Mouse (Mus musculus) hindbrain, embryonic 13.5 days (tissue): ENCODE data around the gene Psmd10. TPM values are rescaled to one million over a fixed set of nuclear protein-coding genes. Genes with fewer than 3 reads are reported as not detected.

Source experiments
- ATAC-seq: fragments of 200-750 bp; cut with Nextera tagmentation; 2 replicates; pipeline ENCODE4 v1.8.0; 2017; ENCODE audit warnings: moderate TSS enrichment; ENCODE audit not compliant: low FRiP score
- H3K27ac ChIP-seq: fragments of 300-500 bp; sonication (generic); 2 replicates; pipeline ENCODE4 v1.5.1; 2015; ENCODE audit warnings: inconsistent platforms, mild to moderate bottlenecking, moderate library complexity
- H3K27me3 ChIP-seq: fragments of 300-500 bp; sonication (generic); 2 replicates; pipeline ENCODE4 v1.6.1; 2015; ENCODE audit warnings: mild to moderate bottlenecking, inconsistent platforms
- H3K36me3 ChIP-seq: fragments of 300-500 bp; sonication (generic); 2 replicates; pipeline ENCODE4 v1.6.1; 2015; ENCODE audit warnings: mild to moderate bottlenecking, inconsistent platforms
- H3K4me1 ChIP-seq: fragments of 300-500 bp; sonication (generic); replicated peaks from 2 replicates; pipeline ENCODE4 v1.6.1; 2015; ENCODE audit warnings: inconsistent platforms
- H3K4me2 ChIP-seq: fragments of 300-500 bp; sonication (generic); 2 replicates; pipeline ENCODE4 v1.6.1; 2015; ENCODE audit warnings: inconsistent platforms, mild to moderate bottlenecking, moderate library complexity
- H3K4me3 ChIP-seq: fragments of 300-500 bp; sonication (generic); 2 replicates; pipeline ENCODE4 v1.5.1; 2015; ENCODE audit warnings: mild to moderate bottlenecking, inconsistent platforms
- H3K9ac ChIP-seq: fragments of 300-500 bp; sonication (generic); 2 replicates; pipeline ENCODE4 v1.6.1; 2015; ENCODE audit warnings: mild to moderate bottlenecking, inconsistent platforms
- H3K9me3 ChIP-seq: fragments of 300-500 bp; sonication (generic); 2 replicates; pipeline ENCODE4 v1.6.1; 2016; ENCODE audit warnings: inconsistent platforms
- WGBS: fragments of 180-500 bp; shearing (Covaris S2); methylation state at CpG from one replicate; pipeline ENCODE4 v1.1.7; 2015; 5-methylcytosine and 5-hydroxymethylcytosine counted together
- polyA plus RNA-seq: library from polyadenylated mRNA; unstranded; fragments of >200 nt; fragmentation: Nextera tagmentation; extraction: Ambion mirVana; gene quantifications from 2 replicates; pipeline ENCODE4 v1.2.1, GENCODE M21; 2015

Gene Psmd10
- polyA plus RNA-seq, 1 experiment from 2014 or later: 49.5 TPM

DNA sequence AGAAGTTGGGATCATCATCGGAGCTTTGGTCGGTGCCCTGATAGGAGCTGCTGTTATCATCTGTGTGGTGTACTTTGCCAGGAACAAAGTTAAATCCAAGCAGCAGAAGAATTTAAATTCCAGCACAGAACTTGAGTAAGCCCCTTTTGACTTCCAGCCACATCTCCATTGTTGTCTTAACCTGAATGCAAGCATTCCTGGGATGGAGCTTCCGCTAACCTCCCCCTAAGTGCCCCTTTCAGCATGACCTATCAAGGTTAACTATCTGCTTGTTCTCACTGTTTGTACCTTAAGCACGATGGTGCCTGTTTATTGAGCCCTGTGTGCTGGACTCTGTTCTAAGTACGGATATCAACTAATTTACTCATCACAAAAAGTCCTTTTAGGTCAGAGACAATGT, 20.3 kb downstream of the Psmd10 start:
- H3K4me2 ChIP-seq: no peak overlapping the region
- peaks cover 55% of the 10 kb centered on the region for H3K27me3 ChIP-seq
- H3K9ac ChIP-seq: no peak overlapping the region
- no peaks in the 10 kb centered on the region for H3K9me3 ChIP-seq
- H3K4me1 ChIP-seq: no peaks in the 10 kb centered on the region
- WGBS: 87% methylated on average over 5 of the region's 5 CpGs
- no peaks in the 10 kb centered on the region for H3K36me3 ChIP-seq
- H3K27ac ChIP-seq: no peak overlapping the region
- no peak for ATAC-seq
- no peak overlapping the region for H3K4me3 ChIP-seq

DNA sequence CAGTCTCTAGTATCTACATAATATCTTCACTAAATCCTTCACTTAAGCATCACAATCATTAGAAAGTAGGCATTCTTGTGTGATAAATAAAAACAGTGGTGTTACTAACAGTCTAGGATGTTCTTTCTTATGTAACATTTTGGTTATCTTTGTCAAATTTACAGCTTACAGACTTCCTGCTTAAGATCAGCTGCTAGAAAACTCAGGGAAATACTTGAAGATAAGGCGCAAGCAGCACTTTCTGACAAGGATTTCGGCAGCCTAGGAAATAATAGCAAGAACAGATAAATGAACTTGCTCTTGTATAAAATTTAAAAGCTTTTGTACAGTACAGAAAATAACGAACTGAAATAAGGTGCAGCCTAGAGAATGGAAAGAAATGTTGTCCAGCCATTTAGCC, 23.3 kb downstream of the Psmd10 start:
- Histone ChIP-seq H3K4me2 (no peak overlapping the region), H3K36me3 (no peaks in the 10 kb centered on the region), H3K4me3 (no peak overlapping the region), H3K4me1 (no peaks in the 10 kb centered on the region), H3K9ac (no peak overlapping the region), H3K27me3 (peaks cover 59% of the 10 kb centered on the region), H3K9me3 (no peaks in the 10 kb centered on the region), H3K27ac (no peak overlapping the region)
- WGBS: 82% methylated on average over 3 of the region's 3 CpGs
- no peak for ATAC-seq

- no peaks in the 10 kb centered on the region for H3K9me3 ChIP-seq
- H3K4me3 ChIP-seq: no peak overlapping the region
- H3K4me1 ChIP-seq: no peaks in the 10 kb centered on the region
- no peak overlapping the region for H3K4me2 ChIP-seq
- H3K27me3 ChIP-seq: peaks cover 62% of the 10 kb centered on the region
- H3K27ac ChIP-seq: no peak overlapping the region
- no peaks in the 10 kb centered on the region for H3K36me3 ChIP-seq
- no peak overlapping the region for H3K9ac ChIP-seq
- 66% methylated on average over 3 of the region's 3 CpGs for WGBS
- ATAC-seq: no peak; the same call in 1 of the 2 replicates
Measured at GRCm38 (mm10) chrX:140932066-140932465, 24.5 kb downstream of the Psmd10 start.

DNA sequence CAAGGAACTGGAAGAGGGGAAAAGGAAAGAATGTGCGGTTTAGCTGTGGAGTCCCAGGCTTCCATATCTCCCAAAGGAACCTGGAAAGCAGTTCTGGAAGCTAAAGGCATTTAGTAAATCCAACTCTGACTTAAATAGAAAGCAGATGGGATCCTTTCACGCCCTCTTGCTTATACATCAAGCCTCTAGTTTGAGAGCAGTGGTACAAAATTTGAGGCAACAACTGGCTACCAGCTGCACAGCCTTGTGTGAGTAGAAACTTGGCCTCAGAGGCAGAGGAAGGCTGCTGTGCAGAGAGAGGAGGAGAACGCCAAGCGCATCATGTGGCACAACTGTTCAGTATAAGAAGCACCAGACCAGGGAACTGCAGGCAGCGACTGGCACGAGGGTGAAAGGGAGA, 35.2 kb downstream of the Psmd10 start:
- Histone ChIP-seq H3K4me3 (no peak overlapping the region), H3K36me3 (no peaks in the 10 kb centered on the region), H3K4me2 (no peak overlapping the region), H3K9ac (no peak overlapping the region), H3K4me1 (no peaks in the 10 kb centered on the region), H3K27ac (no peak overlapping the region), H3K27me3 (peaks cover 65% of the 10 kb centered on the region), H3K9me3 (no peaks in the 10 kb centered on the region)
- ATAC-seq: no peak
- WGBS: 80% methylated on average over 6 of the region's 6 CpGs

DNA sequence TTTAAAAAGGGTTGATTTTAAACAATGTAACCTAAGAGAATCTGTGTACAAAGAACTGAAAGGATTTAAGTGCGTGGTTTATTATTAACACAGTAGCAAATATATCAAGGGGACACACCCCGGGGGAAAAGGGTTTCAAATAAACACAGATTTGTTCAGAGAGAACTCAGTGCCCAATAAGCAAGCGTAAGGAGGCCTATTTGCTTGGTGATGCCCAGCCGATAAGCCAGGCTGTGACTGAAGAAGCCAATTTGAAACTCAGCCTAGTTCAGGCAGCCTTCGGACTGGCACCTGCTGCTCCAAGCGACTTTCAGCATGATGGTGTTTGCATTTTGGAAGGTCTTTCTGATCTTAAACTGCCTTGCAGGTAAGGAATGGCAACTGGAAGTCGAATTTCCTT, 49.2 kb downstream of the Psmd10 start, which contains the start of gene Vsig1:
Vsig1 (plus strand) TSS at position 249 of the 400 bp plus-strand sequence.
- Histone ChIP-seq H3K27ac (no peak within 1 kb of the TSS), H3K9me3 (no peaks in the 10 kb centered on the region), H3K27me3 (peaks cover 18% of the 10 kb centered on the region), H3K4me1 (no peaks in the 10 kb centered on the region), H3K4me3 (no peak within 1 kb of the TSS), H3K36me3 (no peaks in the 10 kb centered on the region), H3K9ac (no peak within 1 kb of the TSS), H3K4me2 (no peak within 1 kb of the TSS)
- 76% methylated on average over 7 of the region's 7 CpGs for WGBS
- no peak for ATAC-seq

DNA sequence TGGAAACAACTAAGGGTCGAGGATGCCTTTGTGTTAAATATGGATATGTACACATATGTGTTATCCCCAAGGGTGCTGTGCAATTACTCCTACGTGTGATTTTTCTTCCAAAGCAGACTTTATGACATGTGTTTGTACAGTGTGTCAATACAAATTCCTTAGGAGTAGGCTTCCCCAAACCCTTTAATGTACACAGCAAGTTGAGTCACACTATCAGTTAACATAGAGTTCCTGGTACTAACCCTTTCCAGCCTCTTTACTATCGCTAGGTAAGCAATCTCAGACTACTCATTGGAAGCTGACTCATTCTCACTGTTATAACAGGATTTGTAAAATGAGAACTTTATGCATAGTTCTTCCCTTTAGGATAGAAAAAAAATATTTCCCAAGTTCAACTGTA, 53.0 kb downstream of the Psmd10 start:
- H3K9ac ChIP-seq: no peak overlapping the region
- peaks cover 17% of the 10 kb centered on the region for H3K27me3 ChIP-seq
- 85% methylated on average over 3 of the region's 3 CpGs for WGBS
- no peak for ATAC-seq
- no peaks in the 10 kb centered on the region for H3K9me3 ChIP-seq
- H3K4me3 ChIP-seq: no peak overlapping the region
- no peaks in the 10 kb centered on the region for H3K4me1 ChIP-seq
- H3K36me3 ChIP-seq: no peaks in the 10 kb centered on the region
- H3K27ac ChIP-seq: no peak overlapping the region
- no peak overlapping the region for H3K4me2 ChIP-seq

Other genes with a start within 250 kb of the Psmd10 start
- not detected in 2 replicates for gene Tex13b, start 143.3 kb downstream of the Psmd10 start, polyA plus RNA-seq
- 0.16 TPM in 1 of 2 replicates, not detected in the other for gene Vsig1, start 49.1 kb downstream of the Psmd10 start, polyA plus RNA-seq
- 8.8 and 10.1 TPM in 2 replicates for gene Atg4a, start 179 bp upstream of the Psmd10 start, polyA plus RNA-seq